Mouse (Mus musculus): ENCODE data around the gene Slc7a10.

DNA sequence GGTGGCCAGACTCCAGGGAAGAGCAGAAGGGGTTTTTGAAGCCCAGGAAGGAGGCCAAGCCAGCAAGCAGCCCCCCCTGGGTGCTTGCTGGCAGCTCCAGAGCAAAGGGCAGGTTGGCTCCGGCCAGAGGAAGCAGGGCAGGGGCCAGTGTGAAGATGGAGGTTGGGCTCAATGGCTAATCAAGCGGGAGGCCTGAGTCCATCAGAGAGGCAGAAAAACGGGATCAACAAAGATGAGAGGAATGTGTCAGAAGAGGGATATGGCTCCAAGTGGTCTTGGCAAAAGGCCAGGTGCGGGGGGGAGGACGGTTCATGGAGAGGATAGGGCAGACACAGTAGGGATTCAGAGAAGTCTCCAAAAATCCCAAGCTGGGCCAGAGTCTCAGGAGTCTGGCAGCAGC lies 44.7 kb upstream of the Slc7a10 start:
- TF ChIP-seq CHD2 (IDR thresholded peaks at IDR 0.05; ENCODE audit: low read depth, low read length) = no peak
- TF ChIP-seq ZNF384 (IDR thresholded peaks at IDR 0.05; ENCODE audit: low read depth, low read length) = no peak
- TF ChIP-seq MAFK (IDR thresholded peaks at IDR 0.05; ENCODE audit: insufficient read depth, low read depth, low read length) = no peak
- TF ChIP-seq ZC3H11A (IDR thresholded peaks at IDR 0.05; ENCODE audit: borderline replicate concordance, low read depth, low read length) = no peak
- TF ChIP-seq HCFC1 (IDR thresholded peaks at IDR 0.05; ENCODE audit: borderline replicate concordance, insufficient read depth, low read length) = no peak
